Mouse (Mus musculus): Measurements from ENCODE around the gene Alk.

The Alk gene

GRCm38 (mm10) chr17:71869372-71870231, 734.8 kb downstream of the Alk start:
- peak; percentile 54 to 67 for DNase-seq

- DNase-seq = no peak
These were observed 735.6 kb downstream of the Alk start for GRCm38 (mm10) chr17:71868828-71869227.

- no peak for DNase-seq
These were observed 736.5 kb downstream of the Alk start for GRCm38 (mm10) chr17:71867892-71868291.

- no peak for DNase-seq
These were observed 739.0 kb downstream of the Alk start for GRCm38 (mm10) chr17:71865437-71865836.

GRCm38 (mm10) chr17:71864039-71864438, 740.4 kb downstream of the Alk start:
- DNase-seq = no peak

- no peak for DNase-seq
These were observed 741.5 kb downstream of the Alk start for GRCm38 (mm10) chr17:71862895-71863294.

- DNase-seq = no peak
These were observed 742.2 kb downstream of the Alk start for GRCm38 (mm10) chr17:71862184-71862583.

- no peak for DNase-seq
These were observed 772.5 kb downstream of the Alk start for GRCm38 (mm10) chr17:71831960-71832359.

- DNase-seq = no peak
These were observed 775.6 kb downstream of the Alk start for GRCm38 (mm10) chr17:71828647-71829414.

- peak; percentile 22 to 28 for DNase-seq
These were observed 776.8 kb downstream of the Alk start for GRCm38 (mm10) chr17:71827627-71828026.

GRCm38 (mm10) chr17:71826603-71827002, 777.8 kb downstream of the Alk start:
- no peak for DNase-seq

- DNase-seq = no peak
These were observed 780.7 kb downstream of the Alk start for GRCm38 (mm10) chr17:71823622-71824306.
